Mouse (Mus musculus) midbrain, embryonic 11.5 days (tissue): Measurements from ENCODE around the gene Rdh7. TPM values are rescaled to one million over a fixed set of nuclear protein-coding genes. Genes with fewer than 3 reads are reported as not detected.
"Not testable (repeated sequence)": the region's sequence is repeated elsewhere in the genome, so short reads cannot be mapped to it uniquely, and the experiment has no call there.

Experiments used
- ATAC-seq: fragments of 200-750 bp; cut with Nextera tagmentation; 2 replicates; pipeline ENCODE4 v1.8.0; 2017; ENCODE audit warnings: moderate TSS enrichment, moderate library complexity; ENCODE audit not compliant: low FRiP score
- DNase-seq: peaks from one replicate; pipeline ENCODE4 v3.0.0; 2015; ENCODE audit warnings: low spot score; ENCODE audit errors: missing footprints
- H3K27ac ChIP-seq: fragments of 300-500 bp; sonication (generic); 2 replicates; pipeline ENCODE4 v1.5.1; 2014; ENCODE audit warnings: low read depth, low read length
- H3K27me3 ChIP-seq: fragments of 300-500 bp; sonication (generic); 2 replicates; pipeline ENCODE4 v1.6.1; 2014; ENCODE audit warnings: mild to moderate bottlenecking, low read length, moderate library complexity, mixed read lengths; ENCODE audit not compliant: control insufficient read depth, insufficient read depth
- H3K36me3 ChIP-seq: fragments of 300-500 bp; sonication (generic); 2 replicates; pipeline ENCODE4 v1.6.1; 2014; ENCODE audit warnings: mild to moderate bottlenecking, low read length, moderate library complexity, mixed read lengths; ENCODE audit not compliant: control insufficient read depth, insufficient read depth
- H3K4me1 ChIP-seq: fragments of 300-500 bp; sonication (generic); 2 replicates; pipeline ENCODE4 v1.6.1; 2014; ENCODE audit warnings: low read length; ENCODE audit not compliant: control insufficient read depth, insufficient read depth
- H3K4me2 ChIP-seq: fragments of 300-500 bp; sonication (generic); 2 replicates; pipeline ENCODE4 v1.6.1; 2014; ENCODE audit warnings: mild to moderate bottlenecking, moderate library complexity
- H3K4me3 ChIP-seq: fragments of 300-500 bp; sonication (generic); 2 replicates; pipeline ENCODE4 v1.5.1; 2014; ENCODE audit warnings: low read depth, low read length
- H3K9ac ChIP-seq: fragments of 300-500 bp; sonication (generic); 2 replicates; pipeline ENCODE4 v1.6.1; 2014; ENCODE audit warnings: low read length
- H3K9me3 ChIP-seq: fragments of 300-500 bp; sonication (generic); 2 replicates; pipeline ENCODE4 v1.6.1; 2016; ENCODE audit warnings: low read length; ENCODE audit not compliant: control insufficient read depth
- WGBS: fragments of 180-500 bp; shearing (Covaris S2); extraction: QIAGEN DNeasy Blood & Tissue Kit; methylation state at CpG from one replicate; pipeline ENCODE4 v1.1.7; 2014; 5-methylcytosine and 5-hydroxymethylcytosine counted together
- polyA plus RNA-seq: library from polyadenylated mRNA; unstranded; fragments of >200 nt; fragmentation: Nextera tagmentation; extraction: Ambion mirVana; gene quantifications from 2 replicates; pipeline ENCODE4 v1.2.1, GENCODE M21; 2014

Gene Rdh7
- polyA plus RNA-seq, 1 experiment from 2014 or later = not detected

GRCm38 (mm10) chr10:127878262-127879057 lies 10.2 kb downstream of the Rdh7 start:
- no peaks in the 10 kb centered on the region for H3K27me3 ChIP-seq
- no peak for DNase-seq
- H3K27ac ChIP-seq = no peak overlapping the region
- no peak overlapping the region for H3K4me3 ChIP-seq
- H3K36me3 ChIP-seq = no peaks in the 10 kb centered on the region
- H3K4me1 ChIP-seq = no peaks in the 10 kb centered on the region
- ATAC-seq = no peak
- no peak overlapping the region for H3K9ac ChIP-seq
- no peak overlapping the region for H3K4me2 ChIP-seq
- H3K9me3 ChIP-seq = no peaks in the 10 kb centered on the region
- 71% methylated on average over 3 of the region's 3 CpGs for WGBS

GRCm38 (mm10) chr10:127877681-127878080 lies 10.9 kb downstream of the Rdh7 start:
- H3K36me3 ChIP-seq = no peaks in the 10 kb centered on the region
- DNase-seq (no peak), ATAC-seq (no peak)
- no peak overlapping the region for H3K27ac ChIP-seq
- 63% methylated on average over 2 of the region's 2 CpGs for WGBS
- no peaks in the 10 kb centered on the region for H3K27me3 ChIP-seq
- H3K9ac ChIP-seq = no peak overlapping the region
- no peaks in the 10 kb centered on the region for H3K9me3 ChIP-seq
- H3K4me2 ChIP-seq = no peak overlapping the region
- no peak overlapping the region for H3K4me3 ChIP-seq
- no peaks in the 10 kb centered on the region for H3K4me1 ChIP-seq

- ATAC-seq (no peak), DNase-seq (no peak)
- peaks cover 3% of the 10 kb centered on the region; the same call in 1 of the 2 replicates for H3K9me3 ChIP-seq
- H3K4me3 ChIP-seq = no peak overlapping the region
- H3K4me2 ChIP-seq = no peak overlapping the region
- no peaks in the 10 kb centered on the region for H3K36me3 ChIP-seq
- no peak overlapping the region for H3K27ac ChIP-seq
- no peak overlapping the region for H3K9ac ChIP-seq
- no peaks in the 10 kb centered on the region for H3K27me3 ChIP-seq
- no peaks in the 10 kb centered on the region for H3K4me1 ChIP-seq
- WGBS = 79% methylated on average over 4 of the region's 4 CpGs
Measured at GRCm38 (mm10) chr10:127872484-127872883, 16.1 kb downstream of the Rdh7 start.

GRCm38 (mm10) chr10:127866232-127866631 lies 22.4 kb downstream of the Rdh7 start, which contains the start of gene Rdh16f2:
TSS of gene Rdh16f2 (plus strand) at chr10:127866474.
- Histone ChIP-seq H3K9ac (no peak within 1 kb of the TSS), H3K9me3 (peaks cover 3% of the 10 kb centered on the region; the same call in 1 of the 2 replicates), H3K27me3 (no peaks in the 10 kb centered on the region), H3K4me2 (no peak within 1 kb of the TSS), H3K27ac (no peak within 1 kb of the TSS), H3K36me3 (no peaks in the 10 kb centered on the region), H3K4me3 (no peak within 1 kb of the TSS), H3K4me1 (no peaks in the 10 kb centered on the region)
- WGBS = 91% methylated on average over 3 of the region's 3 CpGs
- ATAC-seq (no peak), DNase-seq (no peak)

- Histone ChIP-seq H3K4me1 (no peaks in the 10 kb centered on the region), H3K4me2 (no peak overlapping the region), H3K27me3 (no peaks in the 10 kb centered on the region), H3K9me3 (no peaks in the 10 kb centered on the region), H3K27ac (no peak overlapping the region), H3K9ac (no peak overlapping the region), H3K36me3 (no peaks in the 10 kb centered on the region), H3K4me3 (no peak overlapping the region)
- DNase-seq (no peak), ATAC-seq (no peak)
Measured at GRCm38 (mm10) chr10:127864931-127865330, 23.7 kb downstream of the Rdh7 start.

DNA sequence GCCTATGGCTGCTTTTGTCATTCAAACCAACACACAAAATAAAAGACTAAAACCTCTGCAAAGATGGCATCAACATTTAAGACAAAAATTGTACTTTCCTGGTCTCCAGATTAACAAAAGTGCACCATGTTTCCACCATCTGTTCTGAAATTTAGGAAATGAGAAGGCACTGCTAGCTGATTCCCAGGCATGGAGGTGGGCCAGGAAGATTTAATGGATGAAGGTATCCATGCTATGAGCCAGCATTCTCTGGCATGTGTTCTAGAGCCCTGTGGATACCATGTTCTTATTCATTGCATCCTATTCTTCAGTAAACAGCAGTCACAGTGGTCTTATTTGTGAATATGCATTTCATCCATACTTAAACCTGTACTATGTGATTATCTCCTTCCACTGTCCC lies 32.2 kb downstream of the Rdh7 start:
- H3K4me1 ChIP-seq = no peaks in the 10 kb centered on the region
- no peak overlapping the region for H3K4me3 ChIP-seq
- H3K9me3 ChIP-seq = no peaks in the 10 kb centered on the region
- H3K27me3 ChIP-seq = no peaks in the 10 kb centered on the region
- no peak overlapping the region for H3K4me2 ChIP-seq
- no peak for ATAC-seq
- H3K27ac ChIP-seq = no peak overlapping the region
- H3K9ac ChIP-seq = no peak overlapping the region
- DNase-seq = no peak
- H3K36me3 ChIP-seq = no peaks in the 10 kb centered on the region

- no peaks in the 10 kb centered on the region for H3K27me3 ChIP-seq
- no peaks in the 10 kb centered on the region for H3K36me3 ChIP-seq
- no peaks in the 10 kb centered on the region for H3K9me3 ChIP-seq
- DNase-seq (no peak), ATAC-seq (no peak)
- H3K4me3 ChIP-seq = no peak within 1 kb of the TSS
- H3K27ac ChIP-seq = no peak within 1 kb of the TSS
- no peak within 1 kb of the TSS for H3K9ac ChIP-seq
- 86% methylated on average over 1 of the region's 1 CpGs for WGBS
- no peak within 1 kb of the TSS for H3K4me2 ChIP-seq
- no peaks in the 10 kb centered on the region for H3K4me1 ChIP-seq
Measured at GRCm38 (mm10) chr10:127849628-127850027, 39.0 kb downstream of the Rdh7 start, which contains the start of gene Rdh19. TSS of gene Rdh19 (plus strand) at chr10:127849928.

- WGBS = 63% methylated on average over 1 of the region's 1 CpGs
- DNase-seq (no peak), ATAC-seq (no peak)
- Histone ChIP-seq H3K4me2 (no peak overlapping the region), H3K4me1 (no peaks in the 10 kb centered on the region), H3K9ac (no peak overlapping the region), H3K27me3 (no peaks in the 10 kb centered on the region), H3K36me3 (no peaks in the 10 kb centered on the region), H3K4me3 (no peak overlapping the region), H3K27ac (no peak overlapping the region), H3K9me3 (no peaks in the 10 kb centered on the region)
Measured at GRCm38 (mm10) chr10:127848089-127848488, 40.5 kb downstream of the Rdh7 start.

GRCm38 (mm10) chr10:127845945-127846344 lies 42.7 kb downstream of the Rdh7 start:
- H3K36me3 ChIP-seq, H3K4me1 ChIP-seq, ATAC-seq, H3K4me3 ChIP-seq, DNase-seq, H3K27ac ChIP-seq, H3K9ac ChIP-seq, H3K4me2 ChIP-seq, H3K9me3 ChIP-seq, H3K27me3 ChIP-seq: not testable (repeated sequence)
- 93% methylated on average over 5 of the region's 5 CpGs for WGBS
